In the genomic region with DNA sequence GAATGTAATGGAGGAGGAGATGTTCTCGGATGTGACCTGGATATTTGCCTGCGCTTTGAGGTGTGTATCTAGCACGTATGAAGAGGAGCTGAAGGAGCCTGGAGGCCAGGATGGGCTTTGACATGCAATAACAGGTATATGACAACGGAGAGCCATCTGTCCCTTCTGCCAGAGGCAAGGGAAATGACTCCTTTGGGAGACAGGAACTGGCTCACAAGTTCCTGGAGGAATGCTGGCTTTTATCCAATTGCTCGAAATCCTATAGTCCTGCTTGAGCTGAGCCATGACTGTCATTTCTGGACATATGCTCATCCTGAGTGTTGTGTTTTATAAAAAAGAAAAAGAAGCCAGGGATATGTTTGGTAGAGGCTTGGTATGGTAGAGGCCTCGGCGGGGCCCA, we compare ENCODE assay signal across 36 mouse cellular contexts. TPM values are rescaled to one million over a fixed set of nuclear protein-coding genes. Genes with fewer than 3 reads are reported as not detected.
DNase-seq lines count a peak whose midpoint lies in the region; ATAC-seq and TF ChIP-seq lines count a peak whose summit lies in the region.
"Had no signal": no experiment of that assay in that cellular context is flagged by ENCODE, and none has a peak within 500 bp of the region (broad histone marks: within the 10 kb centered on the region; RNA-seq: fewer than 3 reads in every experiment).

No protein-coding gene starts in this region.

- peaks cover 9% of the 10 kb centered on the region for H3K27me3 ChIP-seq in forebrain, embryonic 10.5 days (ENCODE audit: poor library complexity, severe bottlenecking)
- H3K27me3 ChIP-seq in forebrain, embryonic 14.5 days (replicated peaks; ENCODE audit: control insufficient read depth, insufficient read depth, low read length) = no peaks in the 10 kb centered on the region
- H3K27me3 ChIP-seq in lung, embryonic 14.5 days (ENCODE audit: insufficient read depth, low read length) = no peaks in the 10 kb centered on the region
- H3K27me3 ChIP-seq: embryonic facial prominence, embryonic 13.5 days; heart, embryonic 15.5 days; kidney, embryonic 15.5 days; limb, embryonic 13.5 days; midbrain, embryonic 12.5 days had no signal

- no peaks in the 10 kb centered on the region for H3K36me3 ChIP-seq in forebrain, embryonic 10.5 days (replicated peaks)
- H3K36me3 ChIP-seq in forebrain, embryonic 14.5 days (ENCODE audit: control insufficient read depth, insufficient read depth, low read length) = no peaks in the 10 kb centered on the region
- H3K36me3 ChIP-seq in lung, embryonic 14.5 days (ENCODE audit: insufficient read depth) = no peaks in the 10 kb centered on the region
- H3K36me3 ChIP-seq: embryonic facial prominence, embryonic 13.5 days; forebrain, embryonic 12.5 days; heart, embryonic 15.5 days; kidney, embryonic 15.5 days; limb, embryonic 13.5 days; liver, embryonic 12.5 days; midbrain, embryonic 12.5 days had no signal

- H3K4me3 ChIP-seq in forebrain, embryonic 10.5 days = no peak overlapping the region
- no peak overlapping the region for H3K4me3 ChIP-seq in forebrain, embryonic 14.5 days (ENCODE audit: low read depth, low read length)
- no peak overlapping the region for H3K4me3 ChIP-seq in lung, embryonic 14.5 days (ENCODE audit: low read depth, low read length)
- H3K4me3 ChIP-seq: embryonic facial prominence, embryonic 13.5 days; erythroblast, embryonic 14.5 days; forebrain, embryonic 12.5 days; heart, embryonic 15.5 days; kidney, embryonic 15.5 days; left cerebral cortex, adult 2 months; limb, embryonic 13.5 days; liver, embryonic 12.5 days; megakaryocyte, embryonic 14.5 days; midbrain, embryonic 12.5 days had no signal

- no peak for TF ChIP-seq CTCF in lung, embryonic 14.5 days (IDR thresholded peaks at IDR 0.05; ENCODE audit: low read depth)

- peaks cover 26% of the 10 kb centered on the region for H3K4me1 ChIP-seq in forebrain, embryonic 10.5 days
- 0 out of 2 replicates have a peak, but pooled peaks cover 2% of the 10 kb centered on the region for H3K4me1 ChIP-seq in forebrain, embryonic 14.5 days (ENCODE audit: control insufficient read depth, insufficient read depth, low read length)
- peaks cover 5% of the 10 kb centered on the region; the same call in 1 of the 2 replicates for H3K4me1 ChIP-seq in lung, embryonic 14.5 days (ENCODE audit: insufficient read depth)

- 0 out of 2 replicates have a peak overlapping the region, but pooled peaks have one; percentile 53 for H3K27ac ChIP-seq in forebrain, embryonic 10.5 days
- H3K27ac ChIP-seq in forebrain, embryonic 14.5 days (ENCODE audit: low read depth, low read length) = no peak overlapping the region
- no peak overlapping the region for H3K27ac ChIP-seq in lung, embryonic 14.5 days (ENCODE audit: low read depth)
- H3K27ac ChIP-seq: embryonic facial prominence, embryonic 13.5 days; forebrain, embryonic 12.5 days; heart, embryonic 15.5 days; hindbrain, embryonic 14.5 days; kidney, embryonic 15.5 days; left cerebral cortex, adult 2 months; limb, embryonic 13.5 days; liver, embryonic 12.5 days; midbrain, embryonic 12.5 days; stomach, postnatal 0 days had no signal

- WGBS in forebrain, embryonic 10.5 days = 42% methylated on average over 7 of the region's 7 CpGs
- 41% methylated on average over 7 of the region's 7 CpGs for WGBS in forebrain, embryonic 14.5 days
- 28% methylated on average over 7 of the region's 7 CpGs for WGBS in lung, embryonic 14.5 days

- H3K9me3 ChIP-seq in forebrain, embryonic 10.5 days = no peaks in the 10 kb centered on the region
- no peaks in the 10 kb centered on the region for H3K9me3 ChIP-seq in forebrain, embryonic 14.5 days (replicated peaks; ENCODE audit: control insufficient read depth, low read length)
- H3K9me3 ChIP-seq in lung, embryonic 14.5 days (ENCODE audit: low read depth, low read length) = no peaks in the 10 kb centered on the region
- H3K9me3 ChIP-seq: embryonic facial prominence, embryonic 13.5 days; forebrain, embryonic 12.5 days; heart, embryonic 15.5 days; kidney, embryonic 15.5 days; limb, embryonic 13.5 days; liver, embryonic 12.5 days; megakaryocyte, embryonic 14.5 days; midbrain, embryonic 12.5 days had no signal

- no peak overlapping the region for H3K9ac ChIP-seq in forebrain, embryonic 14.5 days (ENCODE audit: low read length)
- no peak overlapping the region for H3K9ac ChIP-seq in lung, embryonic 14.5 days
- H3K9ac ChIP-seq: embryonic facial prominence, embryonic 13.5 days; forebrain, embryonic 12.5 days; heart, embryonic 15.5 days; hindbrain, embryonic 14.5 days; kidney, embryonic 15.5 days; limb, embryonic 13.5 days; liver, embryonic 12.5 days; liver, postnatal 0 days; midbrain, embryonic 12.5 days had no signal

- no peak overlapping the region for H3K4me2 ChIP-seq in forebrain, embryonic 14.5 days (ENCODE audit: low read length)
- H3K4me2 ChIP-seq in lung, embryonic 14.5 days = no peak overlapping the region
- H3K4me2 ChIP-seq: embryonic facial prominence, embryonic 13.5 days; forebrain, embryonic 12.5 days; hindbrain, embryonic 14.5 days; kidney, embryonic 15.5 days; limb, embryonic 13.5 days; liver, embryonic 12.5 days; midbrain, embryonic 12.5 days had no signal

- no peak for ATAC-seq in forebrain, embryonic 14.5 days
- ATAC-seq in lung, embryonic 14.5 days (ENCODE audit: insufficient read depth) = no peak
- ATAC-seq: activated CD4-positive, CD25-positive, alpha-beta regulatory T cell, adult 4 months; CD4-positive, CD25-positive, alpha-beta regulatory T cell, adult 4 months; inflammation-experienced regulatory T-cells, adult 6 months; liver, embryonic 12.5 days; liver, postnatal 0 days had no signal

- no peak for DNase-seq in forebrain, embryonic 10.5 days (ENCODE audit: extremely low spot score, low spot score)
- no peak for DNase-seq in forebrain, embryonic 14.5 days (ENCODE audit: low spot score)
- DNase-seq in lung, embryonic 14.5 days = peak; percentile 62
- DNase-seq in lung, postnatal 25 days (ENCODE audit: low spot score) = no peak
- DNase-seq in retina, postnatal 1 day = peak; percentile 21
- DNase-seq in retina, embryonic 14.5 days (ENCODE audit: low spot score) = no peak
- no peak for DNase-seq in testis, postnatal 14 days (ENCODE audit: low spot score)
- DNase-seq: adrenal gland, adult 2 months; adrenal gland, postnatal 36 days; cerebellum, adult 2 months; cerebellum, postnatal 25 days; embryo, embryonic 11 days; gastrocnemius, postnatal 10 days; heart, postnatal 4 days; kidney, adult 11 months; kidney, postnatal 25 days; liver, postnatal 0 days; lung, postnatal 4 days; right cerebral cortex, postnatal 4 days; thymus, adult 2 months; thymus, postnatal 36 days had no signal

RNA-seq across cellular contexts. Expression of gene Lrrfip2, which starts 28.5 kb away (rescaled TPM):
- 41.8 and 42.1 TPM in 2 replicates for polyA plus RNA-seq in forebrain, embryonic 10.5 days (2016; fragmentation: Nextera tagmentation; extraction: Ambion mirVana)
- polyA plus RNA-seq in forebrain, embryonic 14.5 days (2014; fragmentation: Nextera tagmentation; extraction: Ambion mirVana) = 41.9 and 45.2 TPM in 2 replicates
- 39.6 and 40.4 TPM in 2 replicates for polyA plus RNA-seq in lung, embryonic 14.5 days (2014; fragmentation: Nextera tagmentation; extraction: Ambion mirVana)

RNA-seq across cellular contexts. Expression of gene Ccrl2, which starts 31.6 kb away (rescaled TPM):
- polyA plus RNA-seq in forebrain, embryonic 10.5 days (2016; fragmentation: Nextera tagmentation; extraction: Ambion mirVana) = 0.74 TPM in 2 replicates
- polyA plus RNA-seq in forebrain, embryonic 14.5 days (2014; fragmentation: Nextera tagmentation; extraction: Ambion mirVana) = 1.3 and 1.4 TPM in 2 replicates
- polyA plus RNA-seq in lung, embryonic 14.5 days (2014; fragmentation: Nextera tagmentation; extraction: Ambion mirVana) = 2.1 and 2.9 TPM in 2 replicates

Comparison
In these comparisons a context has a peak if more than half of its experiments do, and no peak if none do; other contexts are left out.
1. DNase-seq: peak in lung, embryonic 14.5 days (single experiment) and retina, postnatal 1 day (single experiment); none in forebrain, embryonic 10.5 days (single experiment), forebrain, embryonic 14.5 days (single experiment), lung, postnatal 25 days (single experiment), retina, embryonic 14.5 days (single experiment) and testis, postnatal 14 days (single experiment).